Mouse (Mus musculus): ENCODE results near the gene Gm6525. TPM values are rescaled to one million over a fixed set of nuclear protein-coding genes. Genes with fewer than 3 reads are reported as not detected.

Gm6525 gene
- polyA plus RNA-seq, 1 experiment from 2014 or later: 0.57 TPM

GRCm38 (mm10) chr3:84206106-84206505 is 32.2 kb downstream of the Gm6525 start:
- Histone ChIP-seq H3K4me3 (ENCODE audit: low read depth, low read length) (no peak overlapping the region), H3K4me1 (ENCODE audit: insufficient read depth, low read depth, low read length) (no peaks in the 10 kb centered on the region), H3K9me3 (ENCODE audit: low read length) (no peaks in the 10 kb centered on the region), H3K4me2 (replicated peaks; ENCODE audit: low read depth, low read length) (no peak overlapping the region), H3K9ac (replicated peaks; ENCODE audit: low read depth) (no peak overlapping the region), H3K27ac (ENCODE audit: low read length) (no peak overlapping the region), H3K27me3 (replicated peaks; ENCODE audit: insufficient read depth, low read length) (no peaks in the 10 kb centered on the region), H3K36me3 (ENCODE audit: insufficient read depth, low read length) (no peaks in the 10 kb centered on the region)
- ATAC-seq (no peak), DNase-seq (ENCODE audit: low spot score) (no peak)
- TF ChIP-seq EP300 (IDR thresholded peaks at IDR 0.05) (no peak), CTCF (IDR thresholded peaks at IDR 0.05) (no peak)
- WGBS: 71% methylated on average over 3 of the region's 3 CpGs

GRCm38 (mm10) chr3:84207366-84207765 is 33.5 kb downstream of the Gm6525 start:
- Histone ChIP-seq H3K4me3 (ENCODE audit: low read depth, low read length) (no peak overlapping the region), H3K4me1 (ENCODE audit: insufficient read depth, low read depth, low read length) (no peaks in the 10 kb centered on the region), H3K9me3 (ENCODE audit: low read length) (no peaks in the 10 kb centered on the region), H3K36me3 (ENCODE audit: insufficient read depth, low read length) (no peaks in the 10 kb centered on the region), H3K27ac (ENCODE audit: low read length) (no peak overlapping the region), H3K9ac (replicated peaks; ENCODE audit: low read depth) (no peak overlapping the region), H3K27me3 (replicated peaks; ENCODE audit: insufficient read depth, low read length) (no peaks in the 10 kb centered on the region), H3K4me2 (replicated peaks; ENCODE audit: low read depth, low read length) (no peak overlapping the region)
- no peak for TF ChIP-seq CTCF (IDR thresholded peaks at IDR 0.05)
- no peak for TF ChIP-seq EP300 (IDR thresholded peaks at IDR 0.05)
- WGBS: 54% methylated on average over 2 of the region's 2 CpGs
- ATAC-seq (no peak), DNase-seq (ENCODE audit: low spot score) (no peak)

GRCm38 (mm10) chr3:84208475-84208874 is 34.6 kb downstream of the Gm6525 start:
- Histone ChIP-seq H3K4me3 (ENCODE audit: low read depth, low read length) (no peak overlapping the region), H3K27ac (ENCODE audit: low read length) (no peak overlapping the region), H3K4me2 (replicated peaks; ENCODE audit: low read depth, low read length) (no peak overlapping the region), H3K27me3 (replicated peaks; ENCODE audit: insufficient read depth, low read length) (no peaks in the 10 kb centered on the region), H3K9me3 (ENCODE audit: low read length) (no peaks in the 10 kb centered on the region), H3K4me1 (ENCODE audit: insufficient read depth, low read depth, low read length) (no peaks in the 10 kb centered on the region), H3K9ac (replicated peaks; ENCODE audit: low read depth) (no peak overlapping the region), H3K36me3 (ENCODE audit: insufficient read depth, low read length) (no peaks in the 10 kb centered on the region)
- DNase-seq (ENCODE audit: low spot score): no peak
- TF ChIP-seq EP300 (IDR thresholded peaks at IDR 0.05) (no peak), CTCF (IDR thresholded peaks at IDR 0.05) (no peak)
- ATAC-seq: no peak
- 91% methylated on average over 7 of the region's 7 CpGs for WGBS

GRCm38 (mm10) chr3:84208917-84209513 is 35.1 kb downstream of the Gm6525 start:
- Histone ChIP-seq H3K4me2 (replicated peaks; ENCODE audit: low read depth, low read length) (no peak overlapping the region), H3K27ac (ENCODE audit: low read length) (no peak overlapping the region), H3K36me3 (ENCODE audit: insufficient read depth, low read length) (no peaks in the 10 kb centered on the region), H3K27me3 (replicated peaks; ENCODE audit: insufficient read depth, low read length) (no peaks in the 10 kb centered on the region), H3K9me3 (ENCODE audit: low read length) (no peaks in the 10 kb centered on the region), H3K4me1 (ENCODE audit: insufficient read depth, low read depth, low read length) (no peaks in the 10 kb centered on the region), H3K9ac (replicated peaks; ENCODE audit: low read depth) (no peak overlapping the region), H3K4me3 (ENCODE audit: low read depth, low read length) (no peak overlapping the region)
- ATAC-seq (no peak), DNase-seq (ENCODE audit: low spot score) (no peak)
- TF ChIP-seq EP300 (IDR thresholded peaks at IDR 0.05): no peak
- no peak for TF ChIP-seq CTCF (IDR thresholded peaks at IDR 0.05)
- 89% methylated on average over 7 of the region's 7 CpGs for WGBS

GRCm38 (mm10) chr3:84211340-84211875 is 37.5 kb downstream of the Gm6525 start:
- ATAC-seq: no peak
- H3K9ac ChIP-seq (replicated peaks; ENCODE audit: low read depth): no peak overlapping the region
- H3K4me3 ChIP-seq (ENCODE audit: low read depth, low read length): no peak overlapping the region
- no peaks in the 10 kb centered on the region for H3K4me1 ChIP-seq (ENCODE audit: insufficient read depth, low read depth, low read length)
- H3K4me2 ChIP-seq (replicated peaks; ENCODE audit: low read depth, low read length): no peak overlapping the region
- no peaks in the 10 kb centered on the region for H3K9me3 ChIP-seq (ENCODE audit: low read length)
- WGBS: 67% methylated on average over 7 of the region's 7 CpGs
- no peak for DNase-seq (ENCODE audit: low spot score)
- H3K27me3 ChIP-seq (replicated peaks; ENCODE audit: insufficient read depth, low read length): no peaks in the 10 kb centered on the region
- no peaks in the 10 kb centered on the region for H3K36me3 ChIP-seq (ENCODE audit: insufficient read depth, low read length)
- no peak overlapping the region for H3K27ac ChIP-seq (ENCODE audit: low read length)
- TF ChIP-seq CTCF (IDR thresholded peaks at IDR 0.05) (no peak), EP300 (IDR thresholded peaks at IDR 0.05) (no peak)

- Histone ChIP-seq H3K4me1 (ENCODE audit: insufficient read depth, low read depth, low read length) (no peaks in the 10 kb centered on the region), H3K27ac (ENCODE audit: low read length) (no peak overlapping the region), H3K36me3 (ENCODE audit: insufficient read depth, low read length) (no peaks in the 10 kb centered on the region), H3K9me3 (ENCODE audit: low read length) (no peaks in the 10 kb centered on the region), H3K4me3 (ENCODE audit: low read depth, low read length) (no peak overlapping the region), H3K27me3 (replicated peaks; ENCODE audit: insufficient read depth, low read length) (no peaks in the 10 kb centered on the region), H3K9ac (replicated peaks; ENCODE audit: low read depth) (no peak overlapping the region), H3K4me2 (replicated peaks; ENCODE audit: low read depth, low read length) (no peak overlapping the region)
- DNase-seq (ENCODE audit: low spot score): no peak
- no peak for TF ChIP-seq EP300 (IDR thresholded peaks at IDR 0.05)
- no peak for TF ChIP-seq CTCF (IDR thresholded peaks at IDR 0.05)
- 76% methylated on average over 6 of the region's 6 CpGs for WGBS
- ATAC-seq: no peak
These were observed 40.6 kb downstream of the Gm6525 start for GRCm38 (mm10) chr3:84214501-84214900.

All from lung, postnatal 0 days (tissue).